Mouse (Mus musculus) kidney, postnatal 14 days (tissue): ENCODE data around the gene Tk2.
"Not testable (repeated sequence)": the region's sequence is repeated elsewhere in the genome, so short reads cannot be mapped to it uniquely, and the experiment has no call there.

Experiments used
- DNase-seq: peaks from one replicate; pipeline ENCODE4 v3.0.0; 2022; ENCODE audit warnings: mixed read lengths

The Tk2 gene

DNA sequence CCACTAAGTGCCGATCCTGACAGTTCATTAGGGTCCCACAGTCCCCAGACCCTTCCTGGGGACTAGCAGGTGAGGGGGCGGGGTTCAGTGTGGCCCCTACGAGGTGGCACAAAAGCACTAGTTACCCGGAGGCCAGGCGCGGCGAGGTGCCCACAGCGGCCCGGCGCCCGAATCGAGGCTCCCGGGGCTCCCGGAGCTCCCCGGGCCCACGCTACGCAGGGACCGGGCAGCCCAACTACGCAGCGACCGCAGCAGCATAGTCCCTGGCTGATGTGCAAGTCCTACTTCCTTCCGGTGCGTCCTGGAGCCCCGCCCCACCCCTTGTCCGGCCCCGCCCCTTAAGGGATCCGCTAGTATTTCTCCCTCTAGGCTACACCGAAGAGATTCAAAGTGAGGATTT lies at the start of gene Tk2:
Gene Tk2, minus strand, starts transcription at position 283 of the 400 bp plus-strand sequence.
- peak; percentile 87 for DNase-seq

DNA sequence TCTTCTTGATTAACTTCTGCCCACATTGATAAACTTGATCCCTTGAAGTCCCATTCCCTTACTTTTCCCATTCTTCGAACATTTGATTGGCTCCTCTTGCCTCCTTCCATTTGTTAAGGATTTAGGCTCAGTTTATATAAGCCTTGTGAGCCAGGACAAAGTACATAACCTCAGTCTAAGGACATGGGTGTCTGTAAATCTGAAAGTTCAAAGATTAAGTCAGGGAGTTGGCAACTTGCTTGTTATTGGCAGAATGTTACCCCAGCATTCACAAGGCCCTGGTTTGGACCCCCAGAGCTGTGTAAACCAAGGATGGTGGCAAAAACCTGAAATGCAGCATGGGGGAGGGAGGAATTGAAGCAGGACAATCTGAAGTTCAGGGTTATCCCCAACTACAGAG lies 46.0 kb upstream of the Tk2 start:
- DNase-seq, result peak; percentile 2

DNA sequence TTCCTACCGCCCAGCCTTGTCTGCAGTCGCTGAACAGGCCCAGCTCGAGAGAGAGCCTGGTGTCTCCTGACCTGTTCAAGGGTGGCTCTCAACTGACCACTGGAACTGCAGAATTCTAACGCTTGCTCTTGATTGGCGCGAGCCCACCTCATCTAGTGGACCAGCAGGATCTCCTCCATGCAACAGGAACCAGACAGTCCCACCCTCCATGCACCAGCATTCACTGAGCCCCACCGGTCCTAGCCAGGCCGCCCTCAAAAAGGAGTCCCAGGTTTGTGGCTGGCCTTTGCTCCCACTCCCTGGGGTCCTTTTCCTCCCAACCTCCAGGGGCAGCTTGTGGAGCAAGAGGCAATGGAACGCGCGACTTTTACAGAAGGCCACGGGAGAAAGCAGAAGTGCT lies 44.7 kb upstream of the Tk2 start, which contains the start of gene Cmtm2a:
Gene Cmtm2a, minus strand, starts transcription at position 101 of the 400 bp plus-strand sequence.
- not testable (repeated sequence) for DNase-seq

DNA sequence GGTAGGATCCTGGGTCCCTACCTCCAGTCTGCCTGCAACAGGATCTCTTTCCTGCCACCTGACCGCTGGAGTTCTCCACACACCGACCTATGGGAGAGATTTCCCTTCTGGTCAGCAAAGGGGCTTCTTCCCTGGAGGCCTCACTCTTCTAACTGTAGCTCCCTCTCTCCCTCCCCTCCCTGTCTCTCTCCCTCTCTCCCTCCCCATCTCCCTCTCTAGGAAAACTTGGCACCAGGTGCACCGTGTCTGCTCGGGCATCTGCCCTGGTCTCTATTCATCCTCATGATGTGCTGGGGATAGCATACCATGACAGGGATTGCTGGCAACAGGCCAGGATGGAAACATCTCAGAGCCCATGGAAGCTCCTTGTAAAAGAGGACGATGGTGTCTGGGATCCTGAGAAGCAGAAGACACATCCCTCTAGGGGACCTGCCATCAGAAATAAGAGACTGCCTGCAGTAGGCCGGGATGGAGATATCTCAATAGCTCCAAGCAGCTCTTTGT lies 20.6 kb upstream of the Tk2 start:
- DNase-seq, result no peak

DNA sequence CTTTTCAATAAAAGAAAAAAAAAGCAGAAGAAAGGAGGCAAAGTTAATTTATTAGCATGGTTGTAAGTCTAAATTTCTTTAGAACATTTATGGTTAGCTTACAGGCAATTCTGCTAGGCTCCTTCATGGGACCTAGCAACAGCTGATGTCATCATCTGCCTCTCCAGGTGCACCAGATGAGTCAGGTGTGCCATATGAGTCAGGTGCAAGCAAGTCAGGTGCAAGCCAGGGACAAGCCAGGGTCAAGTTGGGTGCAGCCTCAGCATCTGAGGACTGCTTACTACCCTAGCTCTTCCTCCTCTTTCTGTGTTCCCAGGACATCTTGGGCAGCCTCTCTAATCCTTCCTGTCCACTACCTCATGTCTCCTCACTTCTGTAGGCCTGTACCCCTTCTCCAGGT lies 20.0 kb upstream of the Tk2 start:
- DNase-seq, result no peak

DNA sequence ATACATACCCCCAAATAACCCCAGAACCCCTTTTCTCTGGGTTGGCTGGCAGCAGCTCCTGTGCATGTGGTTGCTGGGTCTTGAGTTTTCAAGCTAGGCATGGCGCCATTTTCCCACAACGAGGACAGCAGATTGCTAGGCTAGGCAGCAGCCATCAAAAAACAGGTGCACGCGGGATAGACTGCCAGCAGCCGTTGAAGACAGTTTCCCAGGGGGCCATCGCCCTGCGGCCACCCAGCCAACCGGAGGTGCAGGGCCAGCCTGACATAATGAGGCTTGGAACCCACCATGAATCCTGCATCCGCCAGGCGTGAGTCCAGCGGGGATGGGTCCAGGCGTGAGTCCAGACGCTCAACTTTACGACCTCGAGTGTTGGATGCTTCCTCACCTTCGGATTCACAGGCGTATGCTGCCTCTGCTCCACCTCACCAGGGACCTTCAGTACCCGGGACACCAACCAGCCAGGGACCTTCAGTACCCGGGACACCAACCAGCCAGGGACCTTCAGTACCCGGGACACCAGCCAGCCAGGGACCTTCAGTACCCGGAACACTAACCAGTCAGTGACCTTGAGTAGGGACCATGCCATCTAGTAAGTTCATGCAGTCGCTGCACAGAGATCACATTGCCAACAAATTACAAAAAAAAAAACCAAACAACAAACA lies 16.0 kb upstream of the Tk2 start:
- DNase-seq, result not testable (repeated sequence)

DNA sequence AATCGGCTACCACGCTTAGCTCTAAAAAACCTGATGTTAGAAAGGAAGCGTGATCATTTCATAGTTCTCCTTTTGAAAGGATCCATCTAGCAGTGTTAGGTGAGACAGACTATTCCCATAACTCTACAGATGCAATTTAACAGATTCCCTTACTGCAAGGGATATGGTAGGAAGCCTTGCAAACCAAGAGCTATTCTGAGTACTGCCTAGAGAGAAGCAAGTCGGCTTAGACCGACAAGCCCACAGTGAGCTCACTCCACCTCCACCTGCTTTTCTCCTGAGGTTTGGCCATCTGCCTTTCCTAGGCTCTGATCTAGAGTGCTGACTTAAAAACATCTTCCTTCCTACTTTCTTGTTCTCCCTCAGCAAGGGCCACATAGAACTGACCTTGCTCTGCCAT lies 13.4 kb upstream of the Tk2 start:
- not testable (repeated sequence) for DNase-seq

DNA sequence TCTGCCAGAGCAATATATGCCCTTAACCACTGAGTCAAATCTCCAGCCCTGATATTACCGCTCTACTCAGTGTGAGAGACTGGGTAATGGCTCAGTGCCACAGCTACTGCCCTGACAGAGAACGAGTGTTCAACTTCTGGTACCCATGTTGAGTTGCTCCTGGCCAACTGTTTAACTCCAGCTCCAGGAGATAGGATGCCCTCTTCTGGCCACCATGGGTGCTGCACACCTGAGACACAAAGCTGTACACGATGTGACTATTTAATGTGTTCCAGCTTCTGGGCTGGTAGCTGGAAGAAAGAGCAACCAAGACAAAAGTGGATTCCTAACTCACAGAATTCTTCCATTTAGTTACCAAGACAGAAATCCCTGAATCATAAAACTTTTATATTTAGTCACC lies 4.7 kb upstream of the Tk2 start:
- DNase-seq, result no peak

DNA sequence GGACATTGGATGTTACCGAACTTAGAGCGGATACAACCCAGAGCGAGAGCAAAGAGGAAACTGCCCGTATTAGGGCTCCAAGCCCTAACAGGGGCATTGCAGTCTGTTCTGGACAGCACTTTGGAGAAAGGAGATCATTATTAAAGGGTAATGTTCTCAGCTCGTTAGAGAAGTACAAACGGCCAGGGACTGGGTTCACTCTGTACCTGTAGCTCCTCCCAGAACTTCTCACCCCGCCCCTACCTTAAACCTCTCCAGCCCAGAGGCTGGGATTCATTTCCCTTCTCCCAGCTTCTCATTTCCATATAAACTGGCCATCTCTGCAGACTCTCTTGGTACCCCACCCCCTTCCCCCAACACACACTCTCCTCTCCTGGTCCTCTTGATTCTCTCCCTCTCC lies 3.1 kb upstream of the Tk2 start:
- peak; percentile 31 for DNase-seq

DNA sequence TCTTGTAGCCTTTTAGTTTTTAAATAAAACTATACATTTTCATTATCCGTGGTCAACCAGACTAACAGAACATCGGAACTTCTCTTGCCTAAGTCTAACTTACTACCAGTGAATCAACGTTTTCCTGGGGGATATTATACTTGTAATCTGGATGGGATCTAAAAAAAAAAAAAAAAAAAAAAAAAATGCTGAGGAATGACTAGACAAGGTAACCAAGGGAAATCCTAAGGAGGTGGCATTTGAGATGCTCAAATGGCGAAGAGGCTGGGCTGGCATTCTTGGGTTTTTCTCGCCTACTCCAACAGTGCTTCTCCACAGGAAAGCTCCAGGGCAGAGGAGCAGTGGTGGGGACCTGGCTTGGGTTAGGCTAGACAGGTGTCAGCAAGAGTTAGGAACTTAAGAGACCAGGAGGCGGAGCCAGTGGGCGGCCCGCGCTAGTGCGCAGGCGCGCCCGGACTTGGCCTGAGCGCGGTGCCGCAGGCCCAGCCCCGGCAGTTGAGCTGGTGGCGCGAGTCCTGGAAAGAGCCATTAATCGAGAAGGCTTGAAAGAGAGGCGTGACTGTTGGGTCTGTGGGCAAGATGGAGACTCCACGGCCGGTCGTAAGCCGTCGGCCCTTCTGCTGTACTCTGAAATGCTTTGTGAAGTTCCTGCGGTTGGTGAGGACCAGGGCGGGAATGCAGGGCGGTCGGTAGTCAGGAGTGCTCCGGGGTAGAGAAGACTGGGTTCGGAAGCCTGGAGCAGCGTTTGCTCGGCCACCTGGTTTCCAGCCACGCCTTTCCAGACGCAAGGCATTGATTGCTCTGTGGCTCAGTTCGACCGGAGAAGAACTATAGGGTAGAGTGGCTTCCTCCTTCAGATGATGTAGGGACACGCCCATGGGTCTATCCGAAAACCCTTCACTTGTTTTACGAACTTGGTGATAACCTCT lies 2.3 kb upstream of the Tk2 start, which contains the start of gene Cklf:
Gene Cklf, plus strand, starts transcription at position 423 of the 929 bp plus-strand sequence.
- peak; percentile 93 for DNase-seq

DNA sequence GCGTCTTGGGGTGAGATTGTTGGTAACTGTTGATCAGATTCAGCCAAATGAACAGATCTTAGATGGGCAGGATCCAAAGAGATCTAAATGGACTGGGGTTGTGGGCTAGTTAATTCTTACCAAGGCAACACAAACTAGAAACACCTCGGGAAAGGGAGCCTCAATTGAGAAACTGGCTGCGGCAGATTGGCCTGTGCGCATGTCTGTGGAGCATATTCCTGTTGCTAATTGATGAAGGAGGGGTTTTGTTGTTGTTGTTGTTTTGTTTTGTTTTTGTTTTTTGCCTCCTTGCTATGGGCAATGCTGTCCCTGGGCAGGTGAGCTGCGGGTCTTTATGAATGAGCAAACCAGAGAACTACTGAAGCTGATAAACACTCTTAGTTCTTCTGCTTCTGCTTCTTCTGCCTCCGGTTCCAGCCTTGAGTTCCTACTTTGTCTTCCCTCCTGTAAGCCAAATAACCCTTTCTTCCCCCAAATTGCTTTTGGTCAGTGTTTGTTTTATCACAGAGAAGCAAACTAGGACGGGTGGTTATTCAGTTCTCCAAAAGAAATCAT lies 1.2 kb upstream of the Tk2 start:
- no peak for DNase-seq

DNA sequence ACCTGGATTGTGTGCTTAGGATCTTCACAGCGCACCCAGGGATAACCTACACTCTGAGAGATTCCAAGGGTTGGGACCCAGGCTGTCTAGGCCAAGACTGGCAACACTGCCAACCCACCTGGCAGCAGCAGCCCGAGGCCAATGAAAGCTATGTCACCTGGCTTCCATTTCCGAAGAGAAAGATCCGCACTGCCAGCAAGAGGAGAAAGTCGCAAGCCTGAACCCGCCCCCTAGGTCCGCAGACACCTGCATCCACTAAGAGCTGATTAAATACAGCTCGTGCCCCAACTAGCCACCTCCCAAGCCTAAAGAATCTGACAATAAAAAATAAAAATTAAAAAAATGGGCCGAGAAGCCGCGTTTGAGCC lies 466 bp downstream of the Tk2 start:
- DNase-seq, result peak; percentile 13

DNA sequence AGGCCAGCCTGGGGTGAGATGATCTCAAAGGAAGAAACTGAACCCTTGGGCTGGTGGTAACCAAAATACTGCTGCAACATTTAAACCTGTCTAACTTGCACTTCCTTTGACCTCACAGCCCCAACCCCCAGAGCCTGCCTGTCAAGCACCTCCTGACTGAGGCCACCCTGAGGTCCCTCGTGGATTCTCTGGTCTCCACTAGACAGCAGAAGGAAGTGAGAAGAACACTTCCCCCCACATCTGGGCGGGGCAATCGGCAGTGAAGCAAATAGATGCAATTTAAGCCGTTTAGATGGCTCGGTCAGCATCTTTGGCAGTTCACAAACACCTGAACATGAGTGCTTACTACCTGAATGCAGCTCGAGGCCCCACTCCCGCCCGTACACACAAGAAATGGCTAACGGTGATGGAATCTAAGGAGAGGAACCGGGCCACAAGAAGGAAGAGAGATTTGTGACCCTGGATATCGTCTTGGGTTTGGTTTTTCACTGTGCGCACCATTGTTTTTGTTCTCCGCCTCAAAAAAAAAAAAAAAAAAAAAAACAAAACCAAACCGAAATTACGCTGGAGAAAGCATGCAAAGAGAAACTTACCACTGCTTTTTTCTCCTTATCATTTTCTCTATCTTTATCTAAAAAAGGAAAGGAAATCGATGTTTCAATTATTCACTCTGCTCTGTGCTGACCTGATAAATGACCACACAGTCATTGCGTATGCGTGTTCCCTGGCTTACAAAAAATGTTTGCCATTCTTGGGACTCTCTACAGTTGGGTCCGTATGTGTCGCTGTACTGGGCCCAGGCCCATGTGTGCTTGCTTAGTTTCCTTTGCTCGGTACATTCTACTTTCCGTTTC lies 1.1 kb downstream of the Tk2 start:
- peak; percentile 29 for DNase-seq

DNA sequence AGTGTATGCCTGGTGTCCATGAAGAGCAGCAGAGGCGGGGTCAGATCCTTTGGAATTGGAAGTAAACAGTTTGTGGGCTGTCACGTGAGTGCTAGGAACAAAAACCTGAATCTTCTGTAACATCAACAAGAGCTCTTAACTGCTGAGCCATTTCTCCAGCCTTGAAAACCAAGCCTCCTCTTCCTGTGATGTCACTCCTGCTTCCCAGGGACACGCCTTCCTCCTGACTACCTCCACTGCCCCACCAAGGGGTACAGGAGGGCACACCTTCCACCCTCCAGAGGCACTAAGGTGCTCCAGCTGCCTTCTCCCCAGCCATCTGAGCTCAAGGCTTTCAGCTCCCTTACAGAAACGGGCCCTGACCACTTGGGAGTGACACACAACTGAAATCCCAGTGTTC lies 1.7 kb downstream of the Tk2 start:
- no peak for DNase-seq

DNA sequence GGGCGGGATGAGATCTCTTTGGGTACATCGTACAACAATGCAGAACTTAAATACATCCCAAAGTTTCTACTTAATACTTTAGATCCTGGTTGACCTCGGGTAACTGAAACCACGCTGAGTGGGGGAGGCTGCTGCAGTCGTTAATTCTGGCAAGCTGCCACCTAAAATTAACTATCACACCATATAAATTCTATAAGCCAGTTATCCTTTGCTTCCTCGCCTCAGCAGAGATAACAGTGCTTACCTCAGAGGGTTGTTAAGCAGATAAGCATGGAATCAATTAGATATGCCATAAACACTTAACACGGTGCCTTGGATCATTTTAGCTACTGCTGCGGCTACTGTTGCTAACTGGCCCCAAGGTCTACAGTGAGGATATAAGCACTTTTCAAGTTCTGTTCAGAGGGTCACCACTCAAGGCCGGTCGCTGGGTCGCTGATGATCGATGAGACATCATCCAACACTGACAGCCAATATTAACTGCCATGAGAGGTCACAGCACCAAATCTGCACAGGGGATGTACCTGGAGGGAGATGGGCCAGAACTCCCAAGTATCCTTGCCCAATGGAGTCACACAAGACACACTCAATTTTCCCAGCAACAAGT lies 6.2 kb downstream of the Tk2 start:
- no peak for DNase-seq

DNA sequence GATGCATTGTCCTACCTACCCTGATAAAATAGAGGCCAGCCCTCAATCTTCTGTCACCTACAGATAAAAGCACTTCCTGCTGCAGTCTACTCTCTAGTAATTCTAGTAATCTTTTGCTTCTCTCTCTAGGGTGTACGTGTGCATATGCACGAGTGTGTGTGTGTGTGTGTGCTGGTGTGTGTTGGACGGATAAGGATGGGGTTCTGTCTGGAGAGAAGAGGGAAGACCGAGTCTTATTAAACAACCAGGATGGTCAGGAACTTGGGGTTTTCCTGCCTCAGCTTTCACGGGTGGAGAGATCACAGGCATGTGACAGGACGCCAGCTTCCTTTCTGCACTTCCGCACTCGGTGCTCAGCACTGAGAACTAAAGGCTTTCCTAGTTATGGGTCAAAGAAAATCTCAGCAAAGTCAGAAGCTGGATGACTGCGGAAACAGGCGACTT lies 8.9 kb downstream of the Tk2 start:
- peak; percentile 9 for DNase-seq

DNA sequence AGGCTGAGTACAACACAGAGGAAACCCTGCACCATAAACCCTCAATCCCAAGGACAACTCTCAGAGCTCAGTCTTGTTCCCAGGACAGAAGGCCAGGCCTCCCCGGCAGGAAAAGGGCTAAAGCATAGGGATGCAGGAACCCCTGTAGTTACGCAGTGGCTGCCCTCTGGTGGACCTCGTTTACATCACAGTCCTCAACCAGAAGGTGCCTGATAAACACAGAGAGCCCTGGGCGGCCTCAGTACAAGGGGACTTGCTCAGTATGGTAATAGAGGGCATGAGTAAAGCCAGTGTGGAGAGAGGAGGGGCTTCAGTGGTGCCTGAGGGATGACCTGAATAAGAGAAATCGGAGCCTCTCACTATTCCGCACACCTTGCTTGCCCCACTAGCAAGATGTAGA lies 13.8 kb downstream of the Tk2 start:
- DNase-seq, result no peak

DNA sequence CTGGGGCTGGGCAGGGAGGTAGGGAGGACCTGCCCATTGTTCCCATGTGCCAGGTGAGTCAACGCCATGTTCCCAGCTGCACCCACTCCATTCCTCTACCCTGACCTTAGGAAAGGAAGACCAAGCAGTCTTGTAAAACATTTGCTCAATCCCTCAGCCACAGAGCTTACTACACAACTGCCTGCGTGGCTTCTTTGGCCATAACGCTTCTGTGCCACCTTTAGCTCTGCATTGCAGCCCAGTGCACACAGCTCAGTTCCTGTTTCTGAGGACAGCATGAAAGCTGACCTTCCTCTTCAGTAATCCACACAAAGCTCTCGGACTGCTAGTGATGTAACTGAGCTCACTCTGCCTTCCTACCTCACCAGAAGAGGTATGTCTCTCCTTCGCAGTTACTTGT lies 15.4 kb downstream of the Tk2 start:
- no peak for DNase-seq

DNA sequence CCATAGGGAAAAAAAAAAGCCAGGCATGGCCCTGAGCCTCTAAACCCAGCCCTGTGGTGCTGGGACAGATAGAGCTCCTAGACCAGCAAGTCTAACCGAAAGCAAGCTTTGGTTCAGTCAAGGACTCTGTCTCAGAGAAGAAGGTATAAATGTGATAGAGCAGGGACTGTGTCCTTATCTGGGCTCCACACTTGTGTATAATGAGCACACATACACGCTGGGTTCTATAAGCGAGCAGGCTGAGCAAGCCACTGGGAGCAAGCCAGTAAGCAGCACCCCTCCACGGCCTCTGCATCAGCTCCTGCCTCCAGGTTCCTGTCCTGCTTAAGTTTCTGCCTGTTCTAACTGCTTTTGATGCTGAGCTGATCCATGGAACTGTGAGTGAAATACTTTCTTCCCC lies 16.3 kb downstream of the Tk2 start:
- DNase-seq, result no peak

DNA sequence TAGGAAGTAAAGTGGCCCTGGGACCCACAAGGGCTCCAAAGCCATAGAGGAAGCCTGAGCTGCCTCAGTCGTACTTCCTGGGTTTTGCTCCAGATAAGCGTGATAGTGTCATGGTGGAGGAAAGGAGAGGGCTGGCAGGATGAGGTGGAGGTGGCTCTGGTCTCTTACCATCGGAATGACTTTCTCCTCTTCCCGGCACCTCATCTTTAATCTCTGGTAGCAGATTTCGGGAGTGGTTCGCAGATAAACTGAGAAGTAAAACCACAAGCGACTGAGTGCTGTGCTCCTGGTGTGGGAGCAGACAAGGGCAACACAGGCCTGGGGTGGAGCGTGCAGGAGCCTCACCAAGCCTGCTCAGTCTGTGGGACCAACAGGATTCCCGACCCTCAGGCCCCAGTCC lies 18.0 kb downstream of the Tk2 start:
- no peak for DNase-seq

DNA sequence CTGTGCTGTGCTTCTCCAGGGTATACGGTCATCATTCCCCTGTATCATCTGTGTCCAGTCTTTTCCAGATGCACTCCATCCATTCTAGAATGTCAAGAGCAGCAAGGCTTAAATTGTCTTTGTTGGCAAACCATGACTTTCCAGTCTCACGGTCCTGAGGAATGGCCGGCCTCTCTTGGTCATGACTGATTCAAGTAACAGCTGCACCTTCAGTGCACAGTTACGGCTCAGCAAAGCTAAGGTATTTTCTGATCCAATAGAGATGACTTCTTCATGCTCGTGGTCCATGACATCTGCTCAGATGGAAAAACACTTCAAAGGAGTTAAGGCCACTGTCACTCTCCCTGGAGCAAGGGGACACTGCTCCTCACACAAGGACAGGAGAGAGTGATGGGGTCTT lies 21.3 kb downstream of the Tk2 start:
- no peak for DNase-seq

DNA sequence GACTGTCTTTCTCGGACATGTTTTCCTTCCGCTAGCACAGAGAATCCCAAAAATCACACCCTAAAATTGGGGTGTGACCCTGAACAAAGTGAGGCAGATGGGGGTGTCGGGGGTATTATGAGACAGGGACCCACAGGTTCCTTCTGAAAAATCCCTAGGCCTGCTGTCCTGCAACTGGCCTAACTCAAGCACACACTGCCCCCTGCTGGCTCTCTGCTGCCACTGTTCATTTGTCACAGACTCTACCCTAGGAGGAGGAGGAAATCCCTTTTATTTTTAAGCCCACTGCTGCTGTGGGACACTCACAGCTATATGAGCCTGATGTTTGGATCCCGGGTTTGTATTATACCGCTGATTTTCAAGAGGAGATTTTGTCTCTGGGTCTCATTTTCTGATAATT lies 28.6 kb downstream of the Tk2 start:
- peak; percentile 78 for DNase-seq
